Mouse (Mus musculus): ENCODE measurements around the gene Hint2. TPM values are rescaled to one million over a fixed set of nuclear protein-coding genes. Genes with fewer than 3 reads are reported as not detected.

Hint2 gene
- total RNA-seq, 2 experiments from 2014 or later: 12.0 to 18.9 TPM

DNA sequence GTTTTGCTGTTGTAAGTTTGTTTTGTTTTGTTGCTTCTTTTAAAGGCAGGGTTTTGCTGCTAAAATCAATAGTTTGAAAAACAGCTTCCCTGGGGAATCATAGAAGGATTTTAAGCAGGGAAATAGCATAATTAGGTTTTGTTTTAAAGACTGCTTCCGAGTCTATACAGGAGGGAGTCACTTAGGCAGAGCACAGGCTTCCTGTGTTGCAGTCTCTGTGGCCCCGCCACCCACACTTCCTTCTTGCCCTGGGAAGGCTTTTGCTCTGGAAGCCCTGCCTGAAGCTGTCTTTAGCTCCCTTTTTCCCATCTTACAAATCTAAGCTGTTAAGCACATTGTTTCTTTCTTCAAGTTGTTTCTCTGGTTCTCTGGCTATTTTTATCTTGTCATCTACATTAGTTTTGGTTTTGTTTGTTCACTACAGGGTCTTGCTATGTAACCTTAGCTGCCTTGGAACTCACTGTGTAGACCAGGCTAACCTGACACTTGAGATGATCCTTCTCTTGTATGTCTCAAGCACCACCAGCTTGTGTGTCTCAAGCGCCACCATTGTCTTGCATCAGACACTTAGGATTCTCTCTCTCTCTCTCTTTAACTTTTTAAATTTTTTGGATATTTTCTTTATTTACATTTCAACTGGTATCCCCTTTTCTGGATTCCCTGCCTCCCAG lies 43.1 kb downstream of the Hint2 start:
- peak; percentile 82 for ATAC-seq (replicated peaks; ENCODE audit: low FRiP score, poor library complexity, severe bottlenecking)

DNA sequence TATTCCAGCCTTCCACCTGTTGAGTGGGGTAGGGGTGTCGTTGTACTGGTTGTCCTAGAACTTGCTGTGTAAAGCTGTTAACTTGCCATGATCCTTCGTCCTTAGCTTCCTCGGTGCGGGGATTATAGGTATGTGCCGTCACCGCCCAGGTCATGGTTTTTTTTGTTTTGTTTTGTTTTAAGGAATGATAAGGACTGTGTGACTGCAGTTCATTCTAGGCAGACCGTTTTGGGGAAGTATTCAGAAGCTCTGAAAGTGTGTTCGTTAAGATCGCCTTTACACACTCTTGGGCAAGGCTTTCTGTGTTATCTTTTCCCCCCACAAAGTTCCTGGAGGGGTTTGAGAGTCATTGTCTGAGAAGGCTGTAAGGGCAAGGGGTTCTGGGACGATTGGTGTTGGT lies 43.7 kb downstream of the Hint2 start:
- peak; percentile 42 for ATAC-seq (replicated peaks; ENCODE audit: low FRiP score, poor library complexity, severe bottlenecking)

DNA sequence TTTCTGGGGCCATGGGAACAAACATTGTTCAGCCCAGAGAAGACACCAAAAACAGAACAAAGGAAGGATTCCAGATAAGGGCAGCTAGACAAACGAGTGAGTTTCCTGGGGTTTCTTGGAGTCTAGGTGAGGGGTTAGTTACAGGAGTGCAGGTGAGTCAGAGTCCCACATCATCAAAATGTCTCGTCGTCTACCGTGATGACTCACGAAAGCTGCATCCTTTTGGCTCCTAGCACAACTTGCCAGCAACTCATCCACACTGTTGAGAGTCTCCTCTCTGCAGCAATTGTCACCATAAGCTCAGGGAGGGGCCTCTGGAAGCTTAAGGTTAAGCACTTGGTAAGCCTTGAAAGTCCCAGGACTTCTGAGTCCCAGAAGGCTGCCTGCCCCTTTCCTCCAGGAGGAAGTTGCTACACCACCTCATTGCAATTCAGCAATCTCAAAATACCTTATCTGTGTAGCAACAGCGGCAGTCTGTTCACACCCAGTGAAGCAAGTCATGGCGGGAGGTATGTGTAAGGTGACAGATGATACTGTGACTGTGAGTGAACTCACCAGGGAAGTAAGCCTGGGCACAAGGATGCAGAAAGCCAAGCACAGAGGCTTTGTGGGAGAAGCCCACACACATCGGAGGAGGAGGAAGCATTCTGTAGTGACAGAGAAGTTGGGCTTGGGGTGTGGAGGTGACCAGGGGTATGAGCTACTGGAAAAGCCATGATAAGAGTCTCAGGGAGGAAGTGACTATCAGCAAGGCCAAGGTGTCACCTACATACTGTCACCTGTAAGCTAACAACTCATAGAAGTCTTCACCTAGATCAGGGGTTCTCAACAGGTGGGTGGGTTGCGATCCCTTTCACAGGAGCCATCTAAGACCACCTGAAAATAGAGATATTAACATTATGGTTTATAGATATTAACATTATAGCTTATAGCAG lies 51.2 kb downstream of the Hint2 start:
- ATAC-seq (replicated peaks; ENCODE audit: low FRiP score, poor library complexity, severe bottlenecking): peak; percentile 97

Other genes with a start within 250 kb of the Hint2 start
- not detected in 2 replicates for gene Fam166b, start 227.3 kb downstream of the Hint2 start, total RNA-seq (2015; ENCODE audit: low replicate concordance)
- gene Fam166b, start 227.3 kb downstream of the Hint2 start, total RNA-seq (2017; ENCODE audit: low replicate concordance): not detected in 2 replicates
- 0.84 and 2.5 TPM in 2 replicates for gene Tesk1, start 214.5 kb downstream of the Hint2 start, total RNA-seq (2015; ENCODE audit: low replicate concordance)
- gene Tesk1, start 214.5 kb downstream of the Hint2 start, total RNA-seq (2017; ENCODE audit: low replicate concordance): 0.23 and 0.77 TPM in 2 replicates
- gene Cd72, start 201.8 kb downstream of the Hint2 start, total RNA-seq (2015; ENCODE audit: low replicate concordance): 17.2 and 22.3 TPM in 2 replicates
- 23.1 and 23.5 TPM in 2 replicates for gene Cd72, start 201.8 kb downstream of the Hint2 start, total RNA-seq (2017; ENCODE audit: low replicate concordance)
- gene Sit1, start 172.7 kb downstream of the Hint2 start, total RNA-seq (2015; ENCODE audit: low replicate concordance): not detected in 2 replicates
- 3.2 TPM in 1 of 2 replicates, not detected in the other for gene Sit1, start 172.7 kb downstream of the Hint2 start, total RNA-seq (2017; ENCODE audit: low replicate concordance)
- 26.0 and 46.9 TPM in 2 replicates for gene Ccdc107, start 163.6 kb downstream of the Hint2 start, total RNA-seq (2015; ENCODE audit: low replicate concordance)
- gene Ccdc107, start 163.6 kb downstream of the Hint2 start, total RNA-seq (2017; ENCODE audit: low replicate concordance): 38.5 and 41.1 TPM in 2 replicates
- 233 and 242 TPM in 2 replicates for gene Arhgef39, start 156.8 kb downstream of the Hint2 start, total RNA-seq (2015; ENCODE audit: low replicate concordance)
- gene Arhgef39, start 156.8 kb downstream of the Hint2 start, total RNA-seq (2017; ENCODE audit: low replicate concordance): 202 and 213 TPM in 2 replicates
- 1.7 TPM in 1 of 2 replicates, not detected in the other for gene Car9, start 149.5 kb downstream of the Hint2 start, total RNA-seq (2015; ENCODE audit: low replicate concordance)
- gene Car9, start 149.5 kb downstream of the Hint2 start, total RNA-seq (2017; ENCODE audit: low replicate concordance): not detected in 2 replicates
- gene Tpm2, start 132.7 kb downstream of the Hint2 start, total RNA-seq (2015; ENCODE audit: low replicate concordance): not detected in 2 replicates
- gene Tpm2, start 132.7 kb downstream of the Hint2 start, total RNA-seq (2017; ENCODE audit: low replicate concordance): not detected in 2 replicates
- gene Creb3, start 94.1 kb downstream of the Hint2 start, total RNA-seq (2015; ENCODE audit: low replicate concordance): 8.0 and 12.3 TPM in 2 replicates
- 9.6 and 45.0 TPM in 2 replicates for gene Creb3, start 94.1 kb downstream of the Hint2 start, total RNA-seq (2017; ENCODE audit: low replicate concordance)
- gene Tln1, start 93.8 kb downstream of the Hint2 start, total RNA-seq (2015; ENCODE audit: low replicate concordance): 111 and 144 TPM in 2 replicates
- 643 and 746 TPM in 2 replicates for gene Tln1, start 93.8 kb downstream of the Hint2 start, total RNA-seq (2017; ENCODE audit: low replicate concordance)
- 29.2 and 31.0 TPM in 2 replicates for gene Rgp1, start 77.8 kb downstream of the Hint2 start, total RNA-seq (2015; ENCODE audit: low replicate concordance)
- gene Rgp1, start 77.8 kb downstream of the Hint2 start, total RNA-seq (2017; ENCODE audit: low replicate concordance): 10.1 and 32.7 TPM in 2 replicates
- 22.3 and 28.1 TPM in 2 replicates for gene Gba2, start 77.6 kb downstream of the Hint2 start, total RNA-seq (2015; ENCODE audit: low replicate concordance)
- 23.5 and 32.1 TPM in 2 replicates for gene Gba2, start 77.6 kb downstream of the Hint2 start, total RNA-seq (2017; ENCODE audit: low replicate concordance)
- gene Msmp, start 72.0 kb downstream of the Hint2 start, total RNA-seq (2015; ENCODE audit: low replicate concordance): not detected in 2 replicates
- not detected in 2 replicates for gene Msmp, start 72.0 kb downstream of the Hint2 start, total RNA-seq (2017; ENCODE audit: low replicate concordance)
- 10.8 TPM in 1 of 2 replicates, not detected in the other for gene Npr2, start 24.5 kb downstream of the Hint2 start, total RNA-seq (2015; ENCODE audit: low replicate concordance)
- 0.13 TPM in 1 of 2 replicates, not detected in the other for gene Npr2, start 24.5 kb downstream of the Hint2 start, total RNA-seq (2017; ENCODE audit: low replicate concordance)
- not detected in 2 replicates for gene Spag8, start 2.9 kb downstream of the Hint2 start, total RNA-seq (2015; ENCODE audit: low replicate concordance)
- 3.9 TPM in 1 of 2 replicates, not detected in the other for gene Spag8, start 2.9 kb downstream of the Hint2 start, total RNA-seq (2017; ENCODE audit: low replicate concordance)
- gene Tmem8b, start 12.5 kb upstream of the Hint2 start, total RNA-seq (2015; ENCODE audit: low replicate concordance): 1.4 TPM in 1 of 2 replicates, not detected in the other
- 0.64 TPM in 1 of 2 replicates, not detected in the other for gene Tmem8b, start 12.5 kb upstream of the Hint2 start, total RNA-seq (2017; ENCODE audit: low replicate concordance)
- not detected in 2 replicates for gene Fam221b, start 12.7 kb upstream of the Hint2 start, total RNA-seq (2015; ENCODE audit: low replicate concordance)
- gene Fam221b, start 12.7 kb upstream of the Hint2 start, total RNA-seq (2017; ENCODE audit: low replicate concordance): 1.7 TPM in 1 of 2 replicates, not detected in the other
- not detected in 2 replicates for gene Olfr70, start 44.3 kb upstream of the Hint2 start, total RNA-seq (2015; ENCODE audit: low replicate concordance)
- gene Olfr70, start 44.3 kb upstream of the Hint2 start, total RNA-seq (2017; ENCODE audit: low replicate concordance): not detected in 2 replicates
- not detected in 2 replicates for gene Olfr71, start 53.8 kb upstream of the Hint2 start, total RNA-seq (2015; ENCODE audit: low replicate concordance)
- gene Olfr71, start 53.8 kb upstream of the Hint2 start, total RNA-seq (2017; ENCODE audit: low replicate concordance): not detected in 2 replicates
- gene Hrct1, start 70.7 kb upstream of the Hint2 start, total RNA-seq (2015; ENCODE audit: low replicate concordance): not detected in 2 replicates
- not detected in 2 replicates for gene Hrct1, start 70.7 kb upstream of the Hint2 start, total RNA-seq (2017; ENCODE audit: low replicate concordance)
- gene Spaar, start 73.6 kb upstream of the Hint2 start, total RNA-seq (2015; ENCODE audit: low replicate concordance): not detected in 2 replicates
- gene Spaar, start 73.6 kb upstream of the Hint2 start, total RNA-seq (2017; ENCODE audit: low replicate concordance): not detected in 2 replicates
- gene Olfr159, start 114.5 kb upstream of the Hint2 start, total RNA-seq (2015; ENCODE audit: low replicate concordance): not detected in 2 replicates
- not detected in 2 replicates for gene Olfr159, start 114.5 kb upstream of the Hint2 start, total RNA-seq (2017; ENCODE audit: low replicate concordance)
- gene Olfr156, start 167.4 kb upstream of the Hint2 start, total RNA-seq (2015; ENCODE audit: low replicate concordance): not detected in 2 replicates
- gene Olfr156, start 167.4 kb upstream of the Hint2 start, total RNA-seq (2017; ENCODE audit: low replicate concordance): not detected in 2 replicates
- not detected in 2 replicates for gene Olfr157, start 183.7 kb upstream of the Hint2 start, total RNA-seq (2015; ENCODE audit: low replicate concordance)
- not detected in 2 replicates for gene Olfr157, start 183.7 kb upstream of the Hint2 start, total RNA-seq (2017; ENCODE audit: low replicate concordance)
- gene Olfr155, start 195.1 kb upstream of the Hint2 start, total RNA-seq (2015; ENCODE audit: low replicate concordance): not detected in 2 replicates
- gene Olfr155, start 195.1 kb upstream of the Hint2 start, total RNA-seq (2017; ENCODE audit: low replicate concordance): not detected in 2 replicates
- 0.36 and 7.1 TPM in 2 replicates for gene Reck, start 219.1 kb upstream of the Hint2 start, total RNA-seq (2015; ENCODE audit: low replicate concordance)
- not detected in 2 replicates for gene Reck, start 219.1 kb upstream of the Hint2 start, total RNA-seq (2017; ENCODE audit: low replicate concordance)